Mouse (Mus musculus): ENCODE measurements at regions not wholly inside any gene's neighbourhood (a gene's known extent, or its start where the extent isn't known, plus 50 kb on each side); places are given as distances from the start of the nearest gene placed in this dataset.

DNA sequence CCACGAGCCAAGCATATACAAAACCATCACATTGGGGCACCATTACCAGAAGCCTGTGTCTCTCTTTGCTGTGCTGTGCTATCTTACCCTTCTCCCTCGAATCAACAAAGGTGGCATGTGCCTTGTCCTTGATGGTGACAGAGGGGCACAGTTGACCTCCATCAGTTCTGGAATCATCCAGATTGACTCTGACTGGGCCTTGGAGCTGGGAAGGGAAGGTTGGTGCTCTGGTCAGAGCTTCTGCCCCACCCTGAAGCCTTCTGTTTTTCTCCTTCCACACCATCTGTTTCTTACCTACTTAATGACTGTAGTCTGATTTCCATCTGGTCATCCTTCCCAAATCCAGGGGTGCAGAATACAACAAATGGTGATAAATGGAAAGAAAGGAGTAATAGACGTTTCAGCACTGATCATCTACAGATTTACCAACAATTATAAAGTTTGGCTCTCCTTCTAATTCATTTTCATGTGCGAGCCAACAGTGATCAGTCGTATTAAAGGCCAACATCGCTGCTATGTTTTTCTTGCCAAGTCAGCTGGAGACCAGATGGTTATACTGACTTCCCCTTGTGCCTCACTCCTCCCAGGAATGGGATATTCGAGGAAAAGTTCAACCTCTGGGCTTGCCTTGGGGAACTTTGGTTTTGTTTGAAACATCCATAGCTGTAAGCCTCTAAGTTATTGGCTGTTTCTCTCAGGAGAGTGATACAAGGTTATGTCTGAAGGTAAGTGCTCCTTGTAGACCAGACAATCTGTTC, 55.1 kb upstream of the Kcnj15 start:
- TF ChIP-seq E2F4 (IDR thresholded peaks at IDR 0.05; ENCODE audit: insufficient read depth) (no peak), POLR2A (IDR thresholded peaks at IDR 0.05; ENCODE audit: insufficient read length, low read depth) (no peak), CEBPB (IDR thresholded peaks at IDR 0.05; ENCODE audit: insufficient read depth, poor library complexity, severe bottlenecking) (no peak), POLR2AphosphoS2 (IDR thresholded peaks at IDR 0.05; ENCODE audit: insufficient read length, low read depth) (no peak), SRF (IDR thresholded peaks at IDR 0.05; ENCODE audit: control insufficient read depth, insufficient read length, low read depth) (no peak), USF1 (IDR thresholded peaks at IDR 0.05; ENCODE audit: low read depth) (no peak), TCF12 (IDR thresholded peaks at IDR 0.05; ENCODE audit: insufficient read depth, poor library complexity, severe bottlenecking) (no peak)
